Mouse (Mus musculus): ENCODE results near the gene Pi16. TPM values are rescaled to one million over a fixed set of nuclear protein-coding genes. Genes with fewer than 3 reads are reported as not detected.
A peak's percentile ranks its signal among the peaks of the same experiment; 100 is the strongest.

Gene Pi16
- total RNA-seq, 2 experiments from 2014 or later, result 4.0 to 9.5 TPM

- no peak for ATAC-seq (replicated peaks; ENCODE audit: low FRiP score, poor library complexity, severe bottlenecking)
Observed at GRCm38 (mm10) chr17:29326531-29327529, 9.3 kb downstream of the Pi16 start.

- ATAC-seq (replicated peaks; ENCODE audit: low FRiP score, poor library complexity, severe bottlenecking), result no peak
Observed at GRCm38 (mm10) chr17:29327691-29328090, 10.2 kb downstream of the Pi16 start.

DNA sequence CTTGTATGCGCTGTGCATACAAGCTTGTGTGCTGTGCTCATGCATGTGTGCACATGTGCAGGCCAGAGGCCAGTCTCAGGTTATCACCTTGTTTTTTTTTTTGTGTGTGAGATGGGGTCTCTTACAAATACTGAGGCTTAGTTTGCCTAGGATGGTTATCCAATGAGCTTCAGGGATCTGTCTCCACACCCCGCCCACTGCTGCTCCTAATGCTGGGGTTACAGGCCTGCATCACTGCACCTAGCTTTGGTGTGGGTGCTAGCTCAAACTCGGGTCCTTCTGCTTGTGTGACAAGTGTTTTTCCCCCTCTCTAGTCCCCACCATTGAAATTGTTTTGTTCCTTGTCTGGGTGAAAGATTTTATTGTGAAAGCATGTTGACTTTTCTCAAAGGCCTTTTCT, 12.7 kb downstream of the Pi16 start:
- ATAC-seq (replicated peaks; ENCODE audit: low FRiP score, poor library complexity, severe bottlenecking), result no peak

- no peak for ATAC-seq (replicated peaks; ENCODE audit: low FRiP score, poor library complexity, severe bottlenecking)
Observed at GRCm38 (mm10) chr17:29330671-29331410, 13.4 kb downstream of the Pi16 start.

DNA sequence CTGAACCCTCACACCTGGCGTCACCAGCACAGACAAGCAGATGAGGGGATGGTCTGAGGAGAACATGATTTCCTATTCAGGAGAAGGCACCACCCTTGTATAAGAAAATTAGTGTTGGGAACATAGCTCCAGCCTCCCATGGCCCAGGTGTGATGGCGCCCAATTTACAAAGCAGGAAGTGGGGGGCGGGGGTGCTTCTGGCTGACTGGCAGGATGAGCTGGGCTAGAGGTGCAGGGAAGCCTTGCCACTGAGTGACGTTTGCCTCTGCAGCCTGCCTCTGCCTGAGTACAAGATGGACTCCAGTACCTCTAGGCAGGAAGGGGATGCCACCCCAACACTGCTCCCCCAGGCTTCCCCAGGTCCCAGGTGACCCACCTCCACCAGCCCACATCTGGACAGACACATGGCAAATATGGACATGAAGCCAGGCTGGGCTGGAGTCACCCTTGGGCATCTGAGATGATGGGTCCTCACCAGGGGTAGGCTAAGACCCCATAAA, 14.8 kb downstream of the Pi16 start:
- no peak for ATAC-seq (replicated peaks; ENCODE audit: low FRiP score, poor library complexity, severe bottlenecking)

DNA sequence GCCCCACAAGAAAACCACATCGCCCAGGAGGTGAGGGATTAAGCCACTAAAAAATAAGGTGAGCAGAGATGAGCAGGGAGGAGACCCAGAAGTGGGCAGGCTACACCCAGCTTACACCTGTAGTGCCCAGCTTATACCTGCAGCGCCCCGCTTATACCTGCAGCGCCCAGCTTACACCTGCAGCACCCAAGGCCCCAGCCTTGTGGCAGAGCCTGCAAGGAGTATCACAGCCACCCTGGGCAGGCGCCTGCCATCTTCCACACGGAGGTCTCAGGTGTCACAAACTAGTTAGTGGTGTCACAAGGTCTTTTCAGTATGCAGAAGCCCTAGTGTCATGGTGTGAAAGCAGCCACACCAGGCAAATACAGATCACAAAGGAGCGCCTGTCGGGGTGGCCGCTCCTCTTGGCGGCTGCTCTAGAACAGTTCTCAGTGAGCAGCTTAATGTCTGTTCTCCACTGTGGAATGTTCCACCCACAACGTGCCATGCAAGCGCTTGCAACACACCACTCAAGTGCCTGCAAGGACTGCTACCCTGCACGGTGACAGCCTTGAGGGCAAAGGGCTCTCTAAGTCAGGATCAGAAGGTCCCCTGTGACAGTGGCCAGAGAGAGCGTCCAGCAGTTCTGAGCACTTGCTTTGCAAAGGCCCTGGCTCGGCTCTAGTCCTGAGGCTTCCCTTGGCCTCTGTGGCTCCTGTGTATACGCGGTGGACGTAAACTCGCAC, 18.9 kb downstream of the Pi16 start:
- no peak for ATAC-seq (replicated peaks; ENCODE audit: low FRiP score, poor library complexity, severe bottlenecking)

GRCm38 (mm10) chr17:29337979-29338823, 20.7 kb downstream of the Pi16 start:
- no peak for ATAC-seq (replicated peaks; ENCODE audit: low FRiP score, poor library complexity, severe bottlenecking)

DNA sequence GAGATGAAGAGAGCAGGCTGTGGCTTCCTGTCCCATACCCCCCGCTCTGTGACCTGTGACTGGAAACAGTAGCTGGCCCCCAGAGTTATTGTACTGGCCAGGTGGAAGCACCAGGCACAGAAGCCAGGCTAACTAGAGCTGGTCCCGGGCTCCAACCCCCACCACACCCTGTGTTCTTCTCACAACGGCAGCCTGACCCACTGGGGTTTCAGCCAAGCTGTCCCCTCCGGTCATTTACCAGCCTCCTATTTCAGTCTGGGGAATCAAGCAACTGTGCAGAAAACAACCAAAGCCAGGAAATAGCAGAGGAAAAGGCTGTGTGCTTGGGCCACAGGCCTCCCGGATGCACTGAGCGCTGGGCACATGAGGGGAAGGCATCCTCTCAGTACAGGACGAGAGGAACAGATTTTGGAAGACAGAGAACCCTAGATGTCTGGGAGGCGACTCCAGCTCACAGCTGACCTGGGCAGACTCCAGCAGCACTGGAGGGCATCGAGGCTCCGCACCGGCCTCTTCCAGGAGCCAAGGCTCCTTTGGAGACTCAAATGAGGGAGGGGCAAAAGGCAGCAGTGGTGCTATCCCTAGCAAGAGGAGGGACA, 21.8 kb downstream of the Pi16 start:
- ATAC-seq (replicated peaks; ENCODE audit: low FRiP score, poor library complexity, severe bottlenecking), result no peak

GRCm38 (mm10) chr17:29340406-29341261, 23.2 kb downstream of the Pi16 start:
- no peak for ATAC-seq (replicated peaks; ENCODE audit: low FRiP score, poor library complexity, severe bottlenecking)

DNA sequence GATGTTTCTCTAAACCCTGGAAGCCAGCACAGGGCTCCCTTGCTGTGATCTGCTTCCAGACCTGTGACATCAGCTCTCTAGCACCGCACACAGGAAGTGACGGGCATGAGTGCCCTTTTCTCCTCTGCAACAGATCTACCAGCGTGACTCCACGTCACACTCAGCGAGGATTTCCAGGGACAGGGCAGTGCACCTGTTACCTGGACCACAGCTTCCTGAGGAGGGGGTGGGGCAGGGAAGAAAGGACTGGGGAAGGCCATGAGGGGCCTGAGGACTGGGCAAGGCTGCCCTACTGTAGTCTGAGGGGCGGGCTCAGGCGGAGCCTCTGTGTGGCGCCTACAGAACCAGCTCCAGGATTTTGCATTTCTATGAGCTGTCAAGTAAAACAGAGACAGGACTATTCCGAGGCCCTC, 24.1 kb downstream of the Pi16 start:
- no peak for ATAC-seq (replicated peaks; ENCODE audit: low FRiP score, poor library complexity, severe bottlenecking)

GRCm38 (mm10) chr17:29342010-29342910, 24.8 kb downstream of the Pi16 start:
- no peak for ATAC-seq (replicated peaks; ENCODE audit: low FRiP score, poor library complexity, severe bottlenecking)

DNA sequence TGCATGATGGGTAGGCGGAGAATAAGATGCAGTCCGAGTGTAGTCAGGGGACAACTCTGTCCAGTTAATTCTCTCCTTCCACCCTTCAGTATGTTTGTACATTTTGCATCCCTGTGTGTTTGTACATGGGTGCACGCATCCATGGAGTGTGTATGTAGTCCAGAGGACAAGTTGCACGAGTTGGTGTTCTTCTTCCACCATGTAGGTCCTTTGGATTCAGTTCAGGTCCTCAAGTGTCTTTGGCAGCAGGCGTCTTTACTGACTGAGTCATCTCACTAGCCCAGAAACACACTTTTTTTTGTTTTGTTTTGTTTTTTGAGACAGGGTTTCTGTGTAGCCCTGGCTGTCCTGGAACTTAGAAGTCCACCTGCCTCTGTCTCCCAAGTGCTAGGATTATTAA, 25.8 kb downstream of the Pi16 start:
- no peak for ATAC-seq (replicated peaks; ENCODE audit: low FRiP score, poor library complexity, severe bottlenecking)

DNA sequence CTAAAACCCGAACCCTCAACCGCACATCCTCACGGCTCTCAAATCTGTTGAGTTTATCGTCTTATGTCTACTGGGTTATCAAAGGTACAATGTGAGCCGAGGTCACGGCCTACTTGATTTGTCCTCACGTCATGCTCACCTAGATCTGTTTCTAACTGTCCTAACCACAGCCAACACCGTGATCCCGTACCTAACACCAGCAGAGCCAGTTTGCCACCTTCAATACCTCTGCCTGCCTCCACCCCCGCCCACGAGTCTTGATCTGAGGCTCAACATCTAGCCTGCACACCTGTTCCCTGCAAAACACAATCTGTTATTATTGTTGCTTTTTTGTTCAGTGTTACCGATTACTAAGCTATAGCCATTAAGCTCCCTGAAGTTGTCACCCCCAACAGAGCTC, 27.8 kb downstream of the Pi16 start:
- no peak for ATAC-seq (replicated peaks; ENCODE audit: low FRiP score, poor library complexity, severe bottlenecking)

GRCm38 (mm10) chr17:29346496-29347125, 29.1 kb downstream of the Pi16 start:
- no peak for ATAC-seq (replicated peaks; ENCODE audit: low FRiP score, poor library complexity, severe bottlenecking)

DNA sequence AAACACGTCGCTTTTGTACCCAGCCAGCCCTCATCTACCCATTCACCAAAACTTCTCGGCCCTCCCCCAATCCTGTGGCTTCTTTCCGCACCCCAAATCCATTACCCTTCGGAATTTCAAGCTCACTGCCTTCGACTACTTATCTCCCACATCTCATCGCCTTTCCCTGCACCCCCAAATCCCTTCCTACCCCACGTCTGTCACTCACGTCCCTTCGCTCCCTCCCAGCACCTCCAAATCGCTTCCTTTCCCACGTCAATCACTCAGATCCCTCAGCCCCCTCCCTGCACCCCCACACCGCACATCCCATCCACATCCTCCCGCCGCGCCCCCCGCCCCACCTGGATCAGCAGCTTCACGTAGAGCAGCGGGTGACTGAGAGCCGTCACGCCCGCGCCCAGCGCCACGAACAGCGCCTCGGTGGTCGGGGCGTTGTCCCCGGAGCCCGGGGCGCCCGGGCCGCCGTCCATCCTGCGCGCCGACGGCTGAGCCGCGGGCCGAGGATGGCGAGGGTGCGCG, 29.7 kb downstream of the Pi16 start:
- ATAC-seq (replicated peaks; ENCODE audit: low FRiP score, poor library complexity, severe bottlenecking), result no peak

- ATAC-seq (replicated peaks; ENCODE audit: low FRiP score, poor library complexity, severe bottlenecking), result peak; percentile 98
Observed at GRCm38 (mm10) chr17:29347645-29348256, 30.3 kb downstream of the Pi16 start, which contains the start of gene Mtch1. Gene Mtch1 (minus strand): TSS chr17:29347934.

Measured in erythroblast, adult 5-6 weeks (primary cell).